Mouse (Mus musculus) neural tube, embryonic 13.5 days (tissue): ENCODE results near the gene Cd300ld5. TPM values are rescaled to one million over a fixed set of nuclear protein-coding genes. Genes with fewer than 3 reads are reported as not detected.
"Not testable (repeated sequence)": the region's sequence is repeated elsewhere in the genome, so short reads cannot be mapped to it uniquely, and the experiment has no call there.

Experiments
- ATAC-seq: fragments of 200-750 bp; cut with Nextera tagmentation; 2 replicates; pipeline ENCODE4 v1.8.0; 2017; ENCODE audit warnings: low read depth, mild to moderate bottlenecking, moderate TSS enrichment, moderate library complexity
- H3K27ac ChIP-seq: fragments of 300-500 bp; sonication (generic); replicated peaks from 2 replicates; pipeline ENCODE4 v1.5.1; 2015; ENCODE audit warnings: moderate library complexity, mild to moderate bottlenecking, inconsistent platforms
- H3K27me3 ChIP-seq: fragments of 300-500 bp; sonication (generic); 2 replicates; pipeline ENCODE4 v1.6.1; 2015; ENCODE audit warnings: mild to moderate bottlenecking, inconsistent platforms
- H3K36me3 ChIP-seq: fragments of 300-500 bp; sonication (generic); 2 replicates; pipeline ENCODE4 v1.6.1; 2015; ENCODE audit warnings: mild to moderate bottlenecking, inconsistent platforms
- H3K4me1 ChIP-seq: fragments of 300-500 bp; sonication (generic); replicated peaks from 2 replicates; pipeline ENCODE4 v1.6.1; 2015; ENCODE audit warnings: inconsistent platforms
- H3K4me2 ChIP-seq: fragments of 300-500 bp; sonication (generic); 2 replicates; pipeline ENCODE4 v1.6.1; 2015; ENCODE audit warnings: inconsistent platforms, mild to moderate bottlenecking, moderate library complexity
- H3K4me3 ChIP-seq: fragments of 300-500 bp; sonication (generic); 2 replicates; pipeline ENCODE4 v1.5.1; 2015; ENCODE audit warnings: mild to moderate bottlenecking, inconsistent platforms
- H3K9ac ChIP-seq: fragments of 300-500 bp; sonication (generic); 2 replicates; pipeline ENCODE4 v1.6.1; 2015; ENCODE audit warnings: moderate library complexity, mild to moderate bottlenecking, inconsistent platforms
- H3K9me3 ChIP-seq: fragments of 300-500 bp; sonication (generic); 2 replicates; pipeline ENCODE4 v1.6.1; 2016; ENCODE audit warnings: inconsistent platforms
- WGBS: fragments of 180-500 bp; shearing (Covaris S2); methylation state at CpG from one replicate; pipeline ENCODE4 v1.1.7; 2015; 5-methylcytosine and 5-hydroxymethylcytosine counted together
- polyA plus RNA-seq: library from polyadenylated mRNA; unstranded; fragments of >200 nt; fragmentation: Nextera tagmentation; extraction: Ambion mirVana; gene quantifications from 2 replicates; pipeline ENCODE4 v1.2.1, GENCODE M21; 2015

Gene Cd300ld5
- not detected in 2 replicates for polyA plus RNA-seq

- not testable (repeated sequence) for H3K4me3 ChIP-seq, H3K4me1 ChIP-seq, H3K27ac ChIP-seq, H3K4me2 ChIP-seq, ATAC-seq, H3K36me3 ChIP-seq, H3K9me3 ChIP-seq, H3K9ac ChIP-seq, H3K27me3 ChIP-seq
- no CpG with 5 or more reads among the region's 6 CpGs for WGBS
Measured at GRCm38 (mm10) chr11:115037669-115038068, at the start of gene Cd300ld5. TSS of gene Cd300ld5 (minus strand) at chr11:115037769.

GRCm38 (mm10) chr11:115086213-115086612, 48.6 kb upstream of the Cd300ld5 start:
- no peak for ATAC-seq
- H3K4me3 ChIP-seq: no peak overlapping the region
- H3K4me2 ChIP-seq: no peak overlapping the region
- no peak overlapping the region for H3K27ac ChIP-seq
- H3K4me1 ChIP-seq: peaks cover 19% of the 10 kb centered on the region
- no peaks in the 10 kb centered on the region for H3K36me3 ChIP-seq
- H3K9me3 ChIP-seq: no peaks in the 10 kb centered on the region; the same call in 1 of the 2 replicates
- peaks cover 33% of the 10 kb centered on the region for H3K27me3 ChIP-seq
- 66% methylated on average over 7 of the region's 7 CpGs for WGBS
- no peak overlapping the region for H3K9ac ChIP-seq

- Histone ChIP-seq H3K9ac (no peak overlapping the region), H3K9me3 (no peaks in the 10 kb centered on the region; the same call in 1 of the 2 replicates), H3K36me3 (no peaks in the 10 kb centered on the region), H3K27me3 (peaks cover 24% of the 10 kb centered on the region), H3K4me1 (peaks cover 18% of the 10 kb centered on the region), H3K4me2 (no peak overlapping the region), H3K27ac (no peak overlapping the region), H3K4me3 (no peak overlapping the region)
- WGBS: 49% methylated on average over 8 of the region's 8 CpGs
- no peak for ATAC-seq
Measured at GRCm38 (mm10) chr11:115085064-115085463, 47.5 kb upstream of the Cd300ld5 start.

GRCm38 (mm10) chr11:115084595-115084994, 47.0 kb upstream of the Cd300ld5 start:
- peaks cover 18% of the 10 kb centered on the region for H3K4me1 ChIP-seq
- no peak overlapping the region for H3K4me3 ChIP-seq
- H3K36me3 ChIP-seq: no peaks in the 10 kb centered on the region
- ATAC-seq: no peak
- peaks cover 21% of the 10 kb centered on the region for H3K27me3 ChIP-seq
- WGBS: 21% methylated on average over 12 of the region's 12 CpGs
- no peak overlapping the region for H3K9ac ChIP-seq
- H3K4me2 ChIP-seq: no peak overlapping the region
- no peak overlapping the region for H3K27ac ChIP-seq
- H3K9me3 ChIP-seq: no peaks in the 10 kb centered on the region

GRCm38 (mm10) chr11:115083376-115084139, 46.0 kb upstream of the Cd300ld5 start:
- no peak overlapping the region for H3K4me2 ChIP-seq
- peaks cover 18% of the 10 kb centered on the region for H3K4me1 ChIP-seq
- H3K36me3 ChIP-seq: no peaks in the 10 kb centered on the region
- peaks cover 17% of the 10 kb centered on the region; the same call in 1 of the 2 replicates for H3K27me3 ChIP-seq
- 43% methylated on average over 18 of the region's 18 CpGs for WGBS
- H3K27ac ChIP-seq: no peak overlapping the region
- H3K9me3 ChIP-seq: no peaks in the 10 kb centered on the region
- no peak overlapping the region for H3K9ac ChIP-seq
- no peak overlapping the region for H3K4me3 ChIP-seq
- ATAC-seq: peak; percentile 49; the same call in 1 of the 2 replicates

- no peak for ATAC-seq
- Histone ChIP-seq H3K27ac (no peak overlapping the region), H3K4me1 (peaks cover 18% of the 10 kb centered on the region)
Measured at GRCm38 (mm10) chr11:115082196-115082595, 44.6 kb upstream of the Cd300ld5 start.

GRCm38 (mm10) chr11:115081373-115081772, 43.8 kb upstream of the Cd300ld5 start:
- Histone ChIP-seq H3K4me1 (peaks cover 18% of the 10 kb centered on the region), H3K4me3 (no peak overlapping the region), H3K27ac (no peak overlapping the region), H3K4me2 (no peak overlapping the region), H3K36me3 (no peaks in the 10 kb centered on the region), H3K9ac (no peak overlapping the region), H3K9me3 (no peaks in the 10 kb centered on the region), H3K27me3 (peaks cover 17% of the 10 kb centered on the region; the same call in 1 of the 2 replicates)
- no peak for ATAC-seq
- WGBS: 65% methylated on average over 3 of the region's 3 CpGs

More at GRCm38 (mm10) chr11:115082196-115082595, 44.6 kb upstream of the Cd300ld5 start:
- no peak overlapping the region for H3K9ac ChIP-seq
- WGBS: 77% methylated on average over 6 of the region's 6 CpGs
- H3K36me3 ChIP-seq: no peaks in the 10 kb centered on the region
- no peaks in the 10 kb centered on the region for H3K9me3 ChIP-seq
- no peak overlapping the region for H3K4me2 ChIP-seq
- peaks cover 17% of the 10 kb centered on the region; the same call in 1 of the 2 replicates for H3K27me3 ChIP-seq
- no peak overlapping the region for H3K4me3 ChIP-seq

- Histone ChIP-seq H3K4me1 (peaks cover 18% of the 10 kb centered on the region), H3K9ac (no peak overlapping the region), H3K36me3 (no peaks in the 10 kb centered on the region), H3K27ac (no peak overlapping the region), H3K27me3 (peaks cover 20% of the 10 kb centered on the region; the same call in 1 of the 2 replicates), H3K4me3 (no peak overlapping the region), H3K4me2 (no peak overlapping the region), H3K9me3 (no peaks in the 10 kb centered on the region)
- WGBS: 35% methylated on average over 13 of the region's 13 CpGs
- ATAC-seq: no peak
Measured at GRCm38 (mm10) chr11:115080886-115081285, 43.3 kb upstream of the Cd300ld5 start.

- Histone ChIP-seq H3K27me3 (peaks cover 25% of the 10 kb centered on the region), H3K9me3 (no peaks in the 10 kb centered on the region), H3K4me2 (no peak overlapping the region), H3K9ac (no peak overlapping the region), H3K36me3 (no peaks in the 10 kb centered on the region), H3K4me3 (no peak overlapping the region), H3K4me1 (peaks cover 4% of the 10 kb centered on the region; the same call in 1 of the 2 replicates), H3K27ac (no peak overlapping the region)
- no peak for ATAC-seq
- WGBS: 81% methylated on average over 5 of the region's 5 CpGs
Measured at GRCm38 (mm10) chr11:115078680-115079079, 41.1 kb upstream of the Cd300ld5 start.

GRCm38 (mm10) chr11:115077436-115077835, 39.9 kb upstream of the Cd300ld5 start:
- 96% methylated on average over 1 of the region's 1 CpGs for WGBS
- Histone ChIP-seq H3K27ac (no peak overlapping the region), H3K36me3 (no peaks in the 10 kb centered on the region), H3K4me3 (no peak overlapping the region), H3K4me2 (no peak overlapping the region), H3K27me3 (peaks cover 34% of the 10 kb centered on the region), H3K9ac (no peak overlapping the region), H3K4me1 (no peaks in the 10 kb centered on the region), H3K9me3 (no peaks in the 10 kb centered on the region)
- no peak for ATAC-seq

GRCm38 (mm10) chr11:115075859-115076258, 38.3 kb upstream of the Cd300ld5 start:
- 44% methylated on average over 5 of the region's 5 CpGs for WGBS
- Histone ChIP-seq H3K27ac (no peak overlapping the region), H3K4me1 (peaks cover 14% of the 10 kb centered on the region), H3K9ac (no peak overlapping the region), H3K27me3 (peaks cover 24% of the 10 kb centered on the region), H3K36me3 (no peaks in the 10 kb centered on the region), H3K4me2 (no peak overlapping the region), H3K4me3 (no peak overlapping the region), H3K9me3 (no peaks in the 10 kb centered on the region)
- no peak for ATAC-seq

- no peaks in the 10 kb centered on the region for H3K9me3 ChIP-seq
- H3K4me3 ChIP-seq: no peak overlapping the region
- H3K27me3 ChIP-seq: peaks cover 28% of the 10 kb centered on the region
- ATAC-seq: no peak
- H3K4me1 ChIP-seq: peaks cover 18% of the 10 kb centered on the region
- WGBS: 74% methylated on average over 7 of the region's 7 CpGs
- no peak overlapping the region for H3K4me2 ChIP-seq
- no peak overlapping the region for H3K27ac ChIP-seq
- H3K36me3 ChIP-seq: no peaks in the 10 kb centered on the region
- H3K9ac ChIP-seq: no peak overlapping the region
Measured at GRCm38 (mm10) chr11:115075407-115075806, 37.8 kb upstream of the Cd300ld5 start.
